Mouse (Mus musculus): ENCODE results near the gene Gm21366. TPM values are rescaled to one million over a fixed set of nuclear protein-coding genes. Genes with fewer than 3 reads are reported as not detected.
"Not testable (repeated sequence)": the region's sequence is repeated elsewhere in the genome, so short reads cannot be mapped to it uniquely, and the experiment has no call there.

Gm21366 gene
- polyA plus RNA-seq (2015; fragmentation: Nextera tagmentation; extraction: Ambion mirVana): not detected in 2 replicates

DNA sequence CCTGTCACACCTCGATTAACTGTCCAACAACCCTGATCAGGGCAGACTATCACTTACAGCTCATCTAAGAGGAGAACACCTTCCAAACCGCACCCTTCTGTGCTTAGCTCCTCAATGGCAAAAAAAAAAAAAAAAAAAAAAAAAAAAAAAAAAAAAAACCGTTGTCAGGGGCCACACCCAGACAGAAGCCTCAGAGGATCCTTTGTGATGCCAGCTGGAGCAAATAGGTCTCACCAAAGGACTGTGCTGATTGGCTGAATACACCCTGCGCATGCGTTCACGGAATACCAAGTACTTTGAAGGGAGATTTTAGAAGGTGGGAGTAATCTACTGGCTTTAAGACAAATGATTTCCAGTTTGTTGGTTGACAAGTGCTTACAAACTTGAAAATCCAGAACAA, at the start of gene Gm21366:
Gene Gm21366 (minus strand): TSS at position 101 of the 400 bp plus-strand sequence.
- not testable (repeated sequence) for H3K4me2 ChIP-seq (ENCODE audit: low read length); DNase-seq (ENCODE audit: low spot score); H3K9me3 ChIP-seq (replicated peaks; ENCODE audit: low read length); H3K36me3 ChIP-seq (ENCODE audit: insufficient read depth, low read length); H3K27ac ChIP-seq; H3K9ac ChIP-seq (ENCODE audit: low read depth, low read length); H3K4me3 ChIP-seq (replicated peaks; ENCODE audit: low read depth, low read length); ATAC-seq (replicated peaks; ENCODE audit: low FRiP score, low read depth); H3K27me3 ChIP-seq (ENCODE audit: insufficient read depth, low read length); H3K4me1 ChIP-seq (replicated peaks; ENCODE audit: insufficient read depth, low read length)
- WGBS: no CpG with 5 or more reads among the region's 6 CpGs

Data from kidney, postnatal 0 days (tissue).